Mouse (Mus musculus): Measurements from ENCODE around the gene Zcwpw1. TPM values are rescaled to one million over a fixed set of nuclear protein-coding genes. Genes with fewer than 3 reads are reported as not detected.
A peak's percentile ranks its signal among the peaks of the same experiment; 100 is the strongest.

Zcwpw1 gene
- polyA plus RNA-seq, 2 experiments, result 2.4 to 3.1 TPM

GRCm38 (mm10) chr5:137758921-137759534, 28.6 kb upstream of the Zcwpw1 start:
- Histone ChIP-seq H3K36me3 (replicated peaks; ENCODE audit: control insufficient read depth, insufficient read depth, low read depth) (peaks cover 34% of the 10 kb centered on the region), H3K4me3 (ENCODE audit: insufficient read depth in 1 of 2, low read depth in 2 of 2, low read length in 2 of 2) (no peak overlapping the region), H3K4me2 (ENCODE audit: low read depth) (no peak overlapping the region), H3K27ac (no peak overlapping the region), H3K27me3 (ENCODE audit: control insufficient read depth, insufficient read depth, low read length) (no peaks in the 10 kb centered on the region), H3K9me3 (ENCODE audit: control insufficient read depth, low read length) (no peaks in the 10 kb centered on the region), H3K9ac (replicated peaks) (no peak overlapping the region), H3K4me1 (replicated peaks; ENCODE audit: control insufficient read depth in 2 of 2, insufficient read depth in 2 of 2, low read length in 1 of 2) (no peaks in the 10 kb centered on the region)
- no peak for TF ChIP-seq EP300 (IDR thresholded peaks at IDR 0.05; ENCODE audit: low read depth)
- TF ChIP-seq CTCF (IDR thresholded peaks at IDR 0.05; ENCODE audit: low read depth), result no peak
- no peak for DNase-seq (ENCODE audit: low read depth in 3 of 3, low spot score in 3 of 3)
- no peak for ATAC-seq (ENCODE audit: insufficient read depth)
- 86% methylated on average over 19 of the region's 19 CpGs for WGBS (ENCODE audit: insufficient replicate concordance)

- Histone ChIP-seq H3K4me1 (replicated peaks; ENCODE audit: control insufficient read depth in 2 of 2, insufficient read depth in 2 of 2, low read length in 1 of 2) (no peaks in the 10 kb centered on the region), H3K9me3 (ENCODE audit: control insufficient read depth, low read length) (no peaks in the 10 kb centered on the region), H3K4me3 (ENCODE audit: insufficient read depth in 1 of 2, low read depth in 2 of 2, low read length in 2 of 2) (no peak overlapping the region), H3K27ac (no peak overlapping the region), H3K4me2 (ENCODE audit: low read depth) (no peak overlapping the region), H3K27me3 (ENCODE audit: control insufficient read depth, insufficient read depth, low read length) (no peaks in the 10 kb centered on the region), H3K9ac (replicated peaks) (no peak overlapping the region), H3K36me3 (replicated peaks; ENCODE audit: control insufficient read depth, insufficient read depth, low read depth) (peaks cover 33% of the 10 kb centered on the region)
- TF ChIP-seq CTCF (IDR thresholded peaks at IDR 0.05; ENCODE audit: low read depth), result peak; percentile 98
- TF ChIP-seq EP300 (IDR thresholded peaks at IDR 0.05; ENCODE audit: low read depth), result no peak
- peak; percentile 61 for ATAC-seq (ENCODE audit: insufficient read depth)
- 41% methylated on average over 4 of the region's 4 CpGs for WGBS (ENCODE audit: insufficient replicate concordance)
- peak; percentile 68 to 75 (median 73) for DNase-seq (ENCODE audit: low read depth in 3 of 3, low spot score in 3 of 3)
These were observed 27.6 kb upstream of the Zcwpw1 start for GRCm38 (mm10) chr5:137759971-137760412.

GRCm38 (mm10) chr5:137764609-137765340, 22.8 kb upstream of the Zcwpw1 start:
- no peak overlapping the region for H3K9ac ChIP-seq (replicated peaks)
- no peak for TF ChIP-seq EP300 (IDR thresholded peaks at IDR 0.05; ENCODE audit: low read depth)
- TF ChIP-seq CTCF (IDR thresholded peaks at IDR 0.05; ENCODE audit: low read depth), result no peak
- no peaks in the 10 kb centered on the region for H3K9me3 ChIP-seq (ENCODE audit: control insufficient read depth, low read length)
- no peaks in the 10 kb centered on the region for H3K27me3 ChIP-seq (ENCODE audit: control insufficient read depth, insufficient read depth, low read length)
- H3K4me1 ChIP-seq (replicated peaks; ENCODE audit: control insufficient read depth in 2 of 2, insufficient read depth in 2 of 2, low read length in 1 of 2), result no peaks in the 10 kb centered on the region
- ATAC-seq (ENCODE audit: insufficient read depth) (no peak), DNase-seq (ENCODE audit: low read depth in 3 of 3, low spot score in 3 of 3) (no peak)
- H3K36me3 ChIP-seq (replicated peaks; ENCODE audit: control insufficient read depth, insufficient read depth, low read depth), result no peaks in the 10 kb centered on the region
- H3K4me3 ChIP-seq (ENCODE audit: insufficient read depth in 1 of 2, low read depth in 2 of 2, low read length in 2 of 2), result no peak overlapping the region
- no peak overlapping the region for H3K27ac ChIP-seq
- 64% methylated on average over 9 of the region's 9 CpGs for WGBS (ENCODE audit: insufficient replicate concordance)
- H3K4me2 ChIP-seq (ENCODE audit: low read depth), result no peak overlapping the region

- Histone ChIP-seq H3K9ac (replicated peaks) (no peak overlapping the region), H3K9me3 (ENCODE audit: control insufficient read depth, low read length) (no peaks in the 10 kb centered on the region), H3K27ac (no peak overlapping the region), H3K27me3 (ENCODE audit: control insufficient read depth, insufficient read depth, low read length) (no peaks in the 10 kb centered on the region), H3K4me2 (ENCODE audit: low read depth) (no peak overlapping the region), H3K36me3 (replicated peaks; ENCODE audit: control insufficient read depth, insufficient read depth, low read depth) (no peaks in the 10 kb centered on the region), H3K4me1 (replicated peaks; ENCODE audit: control insufficient read depth in 2 of 2, insufficient read depth in 2 of 2, low read length in 1 of 2) (no peaks in the 10 kb centered on the region), H3K4me3 (ENCODE audit: insufficient read depth in 1 of 2, low read depth in 2 of 2, low read length in 2 of 2) (no peak overlapping the region)
- TF ChIP-seq EP300 (IDR thresholded peaks at IDR 0.05; ENCODE audit: low read depth), result no peak
- TF ChIP-seq CTCF (IDR thresholded peaks at IDR 0.05; ENCODE audit: low read depth), result peak; percentile 79
- DNase-seq (ENCODE audit: low read depth in 3 of 3, low spot score in 3 of 3) (no peak), ATAC-seq (ENCODE audit: insufficient read depth) (no peak)
- WGBS (ENCODE audit: insufficient replicate concordance), result 52% methylated on average over 3 of the region's 3 CpGs
These were observed 21.3 kb upstream of the Zcwpw1 start for GRCm38 (mm10) chr5:137766270-137766669.

GRCm38 (mm10) chr5:137768475-137768874, 19.1 kb upstream of the Zcwpw1 start:
- Histone ChIP-seq H3K27ac (no peak overlapping the region), H3K4me1 (replicated peaks; ENCODE audit: control insufficient read depth in 2 of 2, insufficient read depth in 2 of 2, low read length in 1 of 2) (peaks cover 0 to 9% of the 10 kb centered on the region in 2 experiments; a peak in 2 of 4 replicates), H3K36me3 (replicated peaks; ENCODE audit: control insufficient read depth, insufficient read depth, low read depth) (no peaks in the 10 kb centered on the region), H3K4me2 (ENCODE audit: low read depth) (no peak overlapping the region), H3K9me3 (ENCODE audit: control insufficient read depth, low read length) (no peaks in the 10 kb centered on the region), H3K9ac (replicated peaks) (no peak overlapping the region), H3K27me3 (ENCODE audit: control insufficient read depth, insufficient read depth, low read length) (no peaks in the 10 kb centered on the region), H3K4me3 (ENCODE audit: insufficient read depth in 1 of 2, low read depth in 2 of 2, low read length in 2 of 2) (no peak overlapping the region)
- ATAC-seq (ENCODE audit: insufficient read depth), result no peak
- TF ChIP-seq EP300 (IDR thresholded peaks at IDR 0.05; ENCODE audit: low read depth) (no peak), CTCF (IDR thresholded peaks at IDR 0.05; ENCODE audit: low read depth) (no peak)
- 50% methylated on average over 1 of the region's 1 CpGs for WGBS (ENCODE audit: insufficient replicate concordance)
- no peak for DNase-seq (ENCODE audit: low read depth in 3 of 3, low spot score in 3 of 3)
